8 mouse cellular contexts compared by ENCODE assay signal in genomic region chr4:152120311-152121182, GRCm38 (mm10). TPM values are rescaled to one million over a fixed set of nuclear protein-coding genes. Genes with fewer than 3 reads are reported as not detected.
DNase-seq lines count a peak whose midpoint lies in the region; ATAC-seq and TF ChIP-seq lines count a peak whose summit lies in the region.

No protein-coding gene starts in this region.

- H3K9ac ChIP-seq in heart, embryonic 14.5 days (ENCODE audit: low read length) = peak overlapping the region; percentile 42
- H3K9ac ChIP-seq in hindbrain, embryonic 13.5 days = peak overlapping the region; percentile 15; the same call in 1 of the 2 replicates
- no peak overlapping the region for H3K9ac ChIP-seq in midbrain, postnatal 0 days (replicated peaks; ENCODE audit: low read length, poor library complexity, severe bottlenecking)

- TF ChIP-seq CTCF in midbrain, postnatal 0 days (IDR thresholded peaks at IDR 0.05) = no peak

- peaks cover 25 to 32% of the 10 kb centered on the region in 2 experiments; a peak in 3 of 4 replicates for H3K4me1 ChIP-seq in heart, embryonic 14.5 days (ENCODE audit: control insufficient read depth in 2 of 2, insufficient read depth in 2 of 2, low read length in 2 of 2)
- peaks cover 43% of the 10 kb centered on the region for H3K4me1 ChIP-seq in hindbrain, embryonic 13.5 days (replicated peaks)
- 0 out of 2 replicates have a peak, but pooled peaks cover 5% of the 10 kb centered on the region for H3K4me1 ChIP-seq in midbrain, postnatal 0 days (ENCODE audit: insufficient read depth, low read length)

- 3% methylated on average over 30 of the region's 31 CpGs for WGBS in heart, embryonic 14.5 days
- WGBS in hindbrain, embryonic 13.5 days = 1% methylated on average over 30 of the region's 31 CpGs
- 2% methylated on average over 31 of the region's 31 CpGs for WGBS in midbrain, postnatal 0 days

- H3K4me2 ChIP-seq in heart, embryonic 14.5 days (ENCODE audit: low read length) = peak overlapping the region; percentile 61
- H3K4me2 ChIP-seq in hindbrain, embryonic 13.5 days = peak overlapping the region; percentile 37
- H3K4me2 ChIP-seq in midbrain, postnatal 0 days (ENCODE audit: low read depth, low read length, poor library complexity, severe bottlenecking) = peak overlapping the region; percentile 19; the same call in 1 of the 2 replicates

- ATAC-seq in heart, embryonic 14.5 days (ENCODE audit: insufficient number of reproducible peaks, insufficient read depth, low FRiP score, low read depth) = no peak
- ATAC-seq in hindbrain, embryonic 13.5 days (ENCODE audit: low FRiP score) = no peak
- ATAC-seq in midbrain, postnatal 0 days (ENCODE audit: low FRiP score) = no peak
- no peak for ATAC-seq in erythroid progenitor cell, adult 5-6 weeks (replicated peaks; ENCODE audit: low FRiP score, poor library complexity, severe bottlenecking)

- H3K27me3 ChIP-seq in heart, embryonic 14.5 days (ENCODE audit: control insufficient read depth, insufficient read depth, low read length) = peaks cover 91% of the 10 kb centered on the region
- peaks cover 100% of the 10 kb centered on the region for H3K27me3 ChIP-seq in hindbrain, embryonic 13.5 days
- H3K27me3 ChIP-seq in midbrain, postnatal 0 days (ENCODE audit: insufficient read depth, low read length) = peaks cover 89% of the 10 kb centered on the region

- H3K27ac ChIP-seq in heart, embryonic 14.5 days (replicated peaks in 1 of 2; ENCODE audit: control insufficient read depth in 1 of 2, insufficient read depth in 1 of 2, low read depth in 2 of 2, low read length in 2 of 2) = no peak overlapping the region
- no peak overlapping the region for H3K27ac ChIP-seq in hindbrain, embryonic 13.5 days
- no peak overlapping the region for H3K27ac ChIP-seq in midbrain, postnatal 0 days (ENCODE audit: low read depth, low read length)

- no peak for DNase-seq in heart, adult 8-10 months (ENCODE audit: low spot score)
- DNase-seq in ES-CJ7 (ENCODE audit: low read depth, low spot score) = peak; percentile 68
- DNase-seq in midbrain, postnatal 0 days (ENCODE audit: low spot score) = no peak
- DNase-seq in gastrocnemius, postnatal 10 days = no peak
- DNase-seq in adipocyte (ENCODE audit: low spot score) = no peak

- H3K9me3 ChIP-seq in heart, embryonic 14.5 days (ENCODE audit: control insufficient read depth, low read length) = no peaks in the 10 kb centered on the region
- H3K9me3 ChIP-seq in hindbrain, embryonic 13.5 days = no peaks in the 10 kb centered on the region
- H3K9me3 ChIP-seq in midbrain, postnatal 0 days (ENCODE audit: low read length) = no peaks in the 10 kb centered on the region

- no peaks in the 10 kb centered on the region for H3K36me3 ChIP-seq in heart, embryonic 14.5 days (ENCODE audit: control insufficient read depth, insufficient read depth, low read length)
- no peaks in the 10 kb centered on the region for H3K36me3 ChIP-seq in hindbrain, embryonic 13.5 days
- H3K36me3 ChIP-seq in midbrain, postnatal 0 days (ENCODE audit: insufficient read depth, low read length) = no peaks in the 10 kb centered on the region

- peak overlapping the region; percentile 24 to 32 for H3K4me3 ChIP-seq in heart, embryonic 14.5 days (ENCODE audit: control insufficient read depth in 1 of 2, insufficient read depth in 1 of 2, low read depth in 1 of 2, low read length in 2 of 2)
- H3K4me3 ChIP-seq in hindbrain, embryonic 13.5 days = peak overlapping the region; percentile 15
- H3K4me3 ChIP-seq in midbrain, postnatal 0 days (ENCODE audit: low read depth, low read length) = no peak overlapping the region

RNA-seq across cellular contexts. Expression of gene Tnfrsf25, which starts 4.8 kb away (rescaled TPM):
- polyA plus RNA-seq in heart, embryonic 14.5 days (2014; fragmentation: Nextera tagmentation; extraction: Ambion mirVana) = 0.34 and 0.43 TPM in 2 replicates
- total RNA-seq in heart, adult 8-10 months (2022) = 1 to 10 TPM; 1.1 to 3.2 (median 1.8) TPM
- polyA plus RNA-seq in hindbrain, embryonic 13.5 days (2015; fragmentation: Nextera tagmentation; extraction: Ambion mirVana) = 1.00 and 1.3 TPM in 2 replicates
- 0.99 and 2.0 TPM in 2 replicates for total RNA-seq in midbrain, postnatal 0 days (2014; rRNA removed)
- 0.38 and 0.49 TPM in 2 replicates for polyA plus RNA-seq in midbrain, postnatal 0 days (2015; fragmentation: Nextera tagmentation; extraction: Ambion mirVana)
- total RNA-seq in erythroid progenitor cell, adult 5-6 weeks (2015; ENCODE audit: low replicate concordance) = not detected in 2 replicates
- 2.0 TPM in 1 of 2 replicates, not detected in the other for total RNA-seq in erythroid progenitor cell, adult 5-6 weeks (2017; ENCODE audit: low replicate concordance)
- 1 to 10 TPM in 1 of 2 experiments, under 1 TPM in 1; 0.82 to 2.9 TPM for total RNA-seq in gastrocnemius, postnatal 10 days (2021)

RNA-seq across cellular contexts. Expression of gene Espn, which starts 31.6 kb away (rescaled TPM):
- 0.63 and 0.76 TPM in 2 replicates for polyA plus RNA-seq in heart, embryonic 14.5 days (2014; fragmentation: Nextera tagmentation; extraction: Ambion mirVana)
- 1 to 10 TPM; 2.6 to 3.5 (median 3.0) TPM for total RNA-seq in heart, adult 8-10 months (2022)
- 0.09 and 0.22 TPM in 2 replicates for polyA plus RNA-seq in hindbrain, embryonic 13.5 days (2015; fragmentation: Nextera tagmentation; extraction: Ambion mirVana)
- 0.22 and 0.42 TPM in 2 replicates for total RNA-seq in midbrain, postnatal 0 days (2014; rRNA removed)
- polyA plus RNA-seq in midbrain, postnatal 0 days (2015; fragmentation: Nextera tagmentation; extraction: Ambion mirVana) = 0.22 and 0.53 TPM in 2 replicates
- 0.72 TPM in 1 of 2 replicates, not detected in the other for total RNA-seq in erythroid progenitor cell, adult 5-6 weeks (2015; ENCODE audit: low replicate concordance)
- total RNA-seq in erythroid progenitor cell, adult 5-6 weeks (2017; ENCODE audit: low replicate concordance) = not detected in 2 replicates
- total RNA-seq in gastrocnemius, postnatal 10 days (2021) = 1 to 10 TPM; 1.1 to 1.2 TPM

RNA-seq across cellular contexts. Expression of gene Hes2, which starts 38.1 kb away (rescaled TPM):
- not detected in 2 replicates for polyA plus RNA-seq in heart, embryonic 14.5 days (2014; fragmentation: Nextera tagmentation; extraction: Ambion mirVana)
- not detected for total RNA-seq in heart, adult 8-10 months (2022)
- polyA plus RNA-seq in hindbrain, embryonic 13.5 days (2015; fragmentation: Nextera tagmentation; extraction: Ambion mirVana) = 0.34 and 1.8 TPM in 2 replicates
- not detected in 2 replicates for total RNA-seq in midbrain, postnatal 0 days (2014; rRNA removed)
- polyA plus RNA-seq in midbrain, postnatal 0 days (2015; fragmentation: Nextera tagmentation; extraction: Ambion mirVana) = not detected in 2 replicates
- total RNA-seq in erythroid progenitor cell, adult 5-6 weeks (2015; ENCODE audit: low replicate concordance) = not detected in 2 replicates
- total RNA-seq in erythroid progenitor cell, adult 5-6 weeks (2017; ENCODE audit: low replicate concordance) = not detected in 2 replicates
- total RNA-seq in gastrocnemius, postnatal 10 days (2021) = not detected

RNA-seq across cellular contexts. Expression of gene Plekhg5, which starts 48.2 kb away (rescaled TPM):
- polyA plus RNA-seq in heart, embryonic 14.5 days (2014; fragmentation: Nextera tagmentation; extraction: Ambion mirVana) = 8.5 and 8.6 TPM in 2 replicates
- 10 to 100 TPM; 11.9 to 15.0 (median 14.3) TPM for total RNA-seq in heart, adult 8-10 months (2022)
- 10.2 and 10.9 TPM in 2 replicates for polyA plus RNA-seq in hindbrain, embryonic 13.5 days (2015; fragmentation: Nextera tagmentation; extraction: Ambion mirVana)
- 17.6 and 33.5 TPM in 2 replicates for total RNA-seq in midbrain, postnatal 0 days (2014; rRNA removed)
- 13.0 and 15.1 TPM in 2 replicates for polyA plus RNA-seq in midbrain, postnatal 0 days (2015; fragmentation: Nextera tagmentation; extraction: Ambion mirVana)
- total RNA-seq in erythroid progenitor cell, adult 5-6 weeks (2015; ENCODE audit: low replicate concordance) = 1.7 and 2.9 TPM in 2 replicates
- total RNA-seq in erythroid progenitor cell, adult 5-6 weeks (2017; ENCODE audit: low replicate concordance) = 3.5 and 5.3 TPM in 2 replicates
- 10 to 100 TPM; 14.7 to 22.0 TPM for total RNA-seq in gastrocnemius, postnatal 10 days (2021)

RNA-seq across cellular contexts. Expression of gene Acot7, which starts 57.4 kb away (rescaled TPM):
- polyA plus RNA-seq in heart, embryonic 14.5 days (2014; fragmentation: Nextera tagmentation; extraction: Ambion mirVana) = 62.8 and 72.9 TPM in 2 replicates
- 10 to 100 TPM; 63.9 to 80.9 (median 69.3) TPM for total RNA-seq in heart, adult 8-10 months (2022)
- 269 and 299 TPM in 2 replicates for polyA plus RNA-seq in hindbrain, embryonic 13.5 days (2015; fragmentation: Nextera tagmentation; extraction: Ambion mirVana)
- 228 and 259 TPM in 2 replicates for total RNA-seq in midbrain, postnatal 0 days (2014; rRNA removed)
- 510 and 544 TPM in 2 replicates for polyA plus RNA-seq in midbrain, postnatal 0 days (2015; fragmentation: Nextera tagmentation; extraction: Ambion mirVana)
- 15.1 and 30.2 TPM in 2 replicates for total RNA-seq in erythroid progenitor cell, adult 5-6 weeks (2015; ENCODE audit: low replicate concordance)
- 3.7 and 3.9 TPM in 2 replicates for total RNA-seq in erythroid progenitor cell, adult 5-6 weeks (2017; ENCODE audit: low replicate concordance)
- total RNA-seq in gastrocnemius, postnatal 10 days (2021) = 10 to 100 TPM; 11.9 to 14.1 TPM
